Mouse (Mus musculus) liver, embryonic 16.5 days (tissue): ENCODE measurements around the gene Mrps16. TPM values are rescaled to one million over a fixed set of nuclear protein-coding genes. Genes with fewer than 3 reads are reported as not detected.
A peak's percentile ranks its signal among the peaks of the same experiment; 100 is the strongest.

Source experiments
- ATAC-seq: fragments of 200-750 bp; cut with Nextera tagmentation; 2 replicates; pipeline ENCODE4 v1.8.0; 2017; ENCODE audit warnings: low read depth, mild to moderate bottlenecking, moderate number of reproducible peaks, moderate library complexity
- H3K27ac ChIP-seq: fragments of 300-500 bp; sonication (generic); 2 replicates; pipeline ENCODE4 v1.5.1; 2014; ENCODE audit warnings: mild to moderate bottlenecking, low read length
- H3K27me3 ChIP-seq: fragments of 300-500 bp; sonication (generic); 2 replicates; pipeline ENCODE4 v1.6.1; 2014; ENCODE audit warnings: low read depth, low read length, mixed read lengths; ENCODE audit not compliant: control insufficient read depth, insufficient read depth
- H3K36me3 ChIP-seq: fragments of 300-500 bp; sonication (generic); 2 replicates; pipeline ENCODE4 v1.6.1; 2014; ENCODE audit warnings: mild to moderate bottlenecking; ENCODE audit not compliant: control insufficient read depth, insufficient read depth
- H3K4me1 ChIP-seq: fragments of 300-500 bp; sonication (generic); 2 replicates; pipeline ENCODE4 v1.6.1; 2014; ENCODE audit warnings: low read depth, low read length, mixed read lengths; ENCODE audit not compliant: control insufficient read depth
- H3K4me2 ChIP-seq: fragments of 300-500 bp; sonication (generic); 2 replicates; pipeline ENCODE4 v1.6.1; 2014; ENCODE audit warnings: low read depth, low read length, mixed read lengths
- H3K4me3 ChIP-seq: fragments of 300-500 bp; sonication (generic); 2 replicates; pipeline ENCODE4 v1.5.1; 2014; ENCODE audit warnings: low read depth, mild to moderate bottlenecking, low read length
- H3K9ac ChIP-seq: fragments of 300-500 bp; sonication (generic); 2 replicates; pipeline ENCODE4 v1.6.1; 2014; ENCODE audit warnings: low read depth, low read length
- H3K9me3 ChIP-seq: fragments of 300-500 bp; sonication (generic); replicated peaks from 2 replicates; pipeline ENCODE4 v1.6.1; 2016; ENCODE audit warnings: low read length; ENCODE audit not compliant: control insufficient read depth
- WGBS: fragments of 180-500 bp; shearing (Covaris S2); extraction: QIAGEN DNeasy Blood & Tissue Kit; methylation state at CpG from one replicate; pipeline ENCODE4 v1.1.7; 2014; ENCODE audit not compliant: insufficient replicate concordance; 5-methylcytosine and 5-hydroxymethylcytosine counted together
- polyA plus RNA-seq: library from polyadenylated mRNA; unstranded; fragments of >200 nt; fragmentation: Nextera tagmentation; extraction: Ambion mirVana; gene quantifications from 2 replicates; pipeline ENCODE4 v1.2.1, GENCODE M21; 2015

Mrps16 gene
- polyA plus RNA-seq, 1 experiment from 2014 or later = 40.4 TPM

DNA sequence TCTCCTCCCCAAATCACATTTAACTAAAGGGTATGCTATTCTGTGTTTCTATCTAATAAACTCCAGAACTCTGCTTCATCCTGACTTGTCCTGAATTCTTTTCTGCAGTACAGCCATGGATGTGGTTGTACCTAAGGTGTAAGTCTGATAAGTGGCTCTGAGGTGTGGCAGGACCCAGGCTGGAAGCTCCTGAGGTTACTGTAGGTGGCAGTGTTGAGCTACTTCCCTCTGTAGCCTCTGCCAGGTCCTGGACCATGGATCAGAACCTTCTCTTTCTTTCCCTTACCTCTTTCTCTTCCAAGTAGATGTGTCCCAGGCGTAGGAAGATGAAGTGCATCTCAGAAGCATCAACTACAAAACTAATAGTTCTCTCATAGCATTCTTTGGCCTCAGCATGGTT lies 6.6 kb upstream of the Mrps16 start:
- Histone ChIP-seq H3K9ac (no peak overlapping the region), H3K36me3 (no peaks in the 10 kb centered on the region), H3K4me1 (no peaks in the 10 kb centered on the region), H3K4me3 (no peak overlapping the region), H3K27ac (no peak overlapping the region), H3K9me3 (no peaks in the 10 kb centered on the region), H3K27me3 (no peaks in the 10 kb centered on the region), H3K4me2 (no peak overlapping the region)
- 15% methylated on average over 1 of the region's 1 CpGs for WGBS
- ATAC-seq = peak; percentile 41; the same call in 1 of the 2 replicates

DNA sequence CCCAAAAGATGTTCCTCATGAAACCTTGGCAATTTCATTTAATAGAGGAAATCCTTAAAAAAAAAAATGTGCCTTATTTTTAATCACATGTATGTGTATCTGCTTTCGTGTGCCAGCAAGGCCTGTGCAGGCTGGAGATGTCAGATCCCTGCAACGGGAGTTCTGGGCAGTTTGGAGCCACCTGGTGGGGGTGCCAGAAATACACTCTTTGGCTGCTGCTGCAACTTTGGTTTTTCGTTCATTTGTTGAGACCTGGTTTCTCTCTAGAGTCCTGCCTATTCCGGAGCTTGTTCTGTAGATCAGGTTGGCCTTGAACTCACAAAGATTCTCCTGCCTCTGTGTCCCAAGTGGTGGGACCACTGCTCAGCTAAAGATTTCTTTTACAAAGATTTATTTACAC lies 5.4 kb upstream of the Mrps16 start:
- 40% methylated on average over 4 of the region's 4 CpGs for WGBS
- Histone ChIP-seq H3K9me3 (no peaks in the 10 kb centered on the region), H3K4me1 (peaks cover 3% of the 10 kb centered on the region), H3K27me3 (no peaks in the 10 kb centered on the region), H3K4me2 (no peak overlapping the region), H3K4me3 (no peak overlapping the region), H3K36me3 (no peaks in the 10 kb centered on the region), H3K27ac (no peak overlapping the region), H3K9ac (no peak overlapping the region)
- no peak for ATAC-seq

DNA sequence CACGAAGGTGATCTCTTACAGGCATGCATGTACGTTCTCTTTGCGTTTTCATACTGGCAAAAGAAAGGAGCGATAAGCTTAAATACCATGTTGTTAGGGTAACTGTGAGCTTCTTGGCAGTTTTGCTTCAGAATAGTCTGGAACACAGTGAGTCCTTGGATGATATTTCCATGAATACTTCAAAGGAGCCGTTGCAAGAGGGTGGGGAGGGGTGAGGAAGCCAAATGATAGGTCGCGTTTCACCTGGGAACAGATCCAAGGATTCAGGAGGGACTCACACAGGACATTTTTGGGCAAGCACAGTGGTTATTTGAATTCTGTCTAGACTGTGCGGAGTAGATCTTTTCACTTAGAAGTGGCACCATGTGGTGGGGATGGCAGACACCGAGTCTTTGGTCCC lies 3.8 kb upstream of the Mrps16 start:
- no peak overlapping the region for H3K4me3 ChIP-seq
- H3K9ac ChIP-seq = no peak overlapping the region
- no peak overlapping the region for H3K4me2 ChIP-seq
- no peak overlapping the region for H3K27ac ChIP-seq
- no peak for ATAC-seq
- H3K4me1 ChIP-seq = peaks cover 5% of the 10 kb centered on the region
- 77% methylated on average over 9 of the region's 9 CpGs for WGBS
- no peaks in the 10 kb centered on the region for H3K9me3 ChIP-seq
- H3K36me3 ChIP-seq = no peaks in the 10 kb centered on the region
- no peaks in the 10 kb centered on the region for H3K27me3 ChIP-seq

DNA sequence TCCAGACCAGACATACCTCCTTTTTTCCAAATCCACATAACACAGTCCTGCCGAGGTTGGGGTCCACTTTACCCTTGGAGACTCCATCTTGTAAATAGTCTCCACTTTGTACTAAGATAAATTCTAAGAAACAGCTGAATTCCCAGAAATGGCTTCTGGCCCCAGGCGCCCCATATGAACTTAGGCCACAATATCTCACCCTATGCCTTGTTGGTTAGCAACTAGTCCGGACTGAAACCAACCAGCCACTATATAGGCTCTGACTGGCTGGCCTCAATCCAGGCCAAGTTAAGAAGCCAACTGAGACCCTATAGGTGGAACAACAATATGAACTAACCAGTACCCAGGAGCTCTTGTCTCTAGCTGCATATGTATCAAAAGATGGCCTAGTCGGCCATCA lies 1.1 kb downstream of the Mrps16 start:
- H3K9ac ChIP-seq = no peak overlapping the region
- ATAC-seq = no peak
- no peaks in the 10 kb centered on the region for H3K36me3 ChIP-seq
- no peak overlapping the region for H3K27ac ChIP-seq
- H3K9me3 ChIP-seq = no peaks in the 10 kb centered on the region
- WGBS = 46% methylated on average over 3 of the region's 4 CpGs
- peaks cover 17% of the 10 kb centered on the region for H3K4me1 ChIP-seq
- no peak overlapping the region for H3K4me3 ChIP-seq
- H3K27me3 ChIP-seq = no peaks in the 10 kb centered on the region
- H3K4me2 ChIP-seq = peak overlapping the region; percentile 11; the same call in 1 of the 2 replicates

DNA sequence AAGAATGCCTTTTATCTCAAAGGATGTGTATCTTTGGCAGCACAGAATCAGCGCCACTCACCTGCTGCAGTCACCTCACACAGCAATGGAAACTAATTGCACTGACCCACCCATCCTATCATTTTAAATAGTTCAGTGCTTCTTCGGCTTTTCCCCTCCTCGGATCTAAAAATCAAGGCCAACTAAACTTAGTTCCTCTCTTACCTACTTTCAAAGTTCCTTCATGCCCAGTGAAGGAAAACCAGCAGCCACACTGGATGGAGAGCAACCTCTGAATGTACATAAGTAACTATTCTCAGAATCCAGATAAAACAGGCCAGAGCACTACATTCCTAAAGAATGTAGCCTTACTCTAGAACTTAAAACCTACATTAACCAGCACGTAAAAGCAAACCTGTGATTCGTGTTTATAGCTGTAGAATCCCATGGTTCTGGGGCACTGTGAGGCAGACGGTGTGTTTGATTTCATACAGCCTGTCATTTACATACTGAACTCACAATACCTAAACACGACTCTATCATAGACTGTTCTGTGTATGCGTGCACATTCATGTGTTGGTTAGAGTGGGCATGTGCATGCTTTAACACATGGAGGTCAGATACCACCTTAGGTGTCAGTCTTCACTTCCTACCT lies 3.9 kb downstream of the Mrps16 start:
- Histone ChIP-seq H3K27me3 (no peaks in the 10 kb centered on the region), H3K9ac (peak overlapping the region; percentile 83), H3K27ac (peak overlapping the region; percentile 65; the same call in 1 of the 2 replicates), H3K4me2 (peak overlapping the region; percentile 81), H3K4me1 (peaks cover 31% of the 10 kb centered on the region), H3K4me3 (peak overlapping the region; percentile 82), H3K9me3 (no peaks in the 10 kb centered on the region), H3K36me3 (peaks cover 4% of the 10 kb centered on the region)
- ATAC-seq = no peak
- 70% methylated on average over 8 of the region's 8 CpGs for WGBS

DNA sequence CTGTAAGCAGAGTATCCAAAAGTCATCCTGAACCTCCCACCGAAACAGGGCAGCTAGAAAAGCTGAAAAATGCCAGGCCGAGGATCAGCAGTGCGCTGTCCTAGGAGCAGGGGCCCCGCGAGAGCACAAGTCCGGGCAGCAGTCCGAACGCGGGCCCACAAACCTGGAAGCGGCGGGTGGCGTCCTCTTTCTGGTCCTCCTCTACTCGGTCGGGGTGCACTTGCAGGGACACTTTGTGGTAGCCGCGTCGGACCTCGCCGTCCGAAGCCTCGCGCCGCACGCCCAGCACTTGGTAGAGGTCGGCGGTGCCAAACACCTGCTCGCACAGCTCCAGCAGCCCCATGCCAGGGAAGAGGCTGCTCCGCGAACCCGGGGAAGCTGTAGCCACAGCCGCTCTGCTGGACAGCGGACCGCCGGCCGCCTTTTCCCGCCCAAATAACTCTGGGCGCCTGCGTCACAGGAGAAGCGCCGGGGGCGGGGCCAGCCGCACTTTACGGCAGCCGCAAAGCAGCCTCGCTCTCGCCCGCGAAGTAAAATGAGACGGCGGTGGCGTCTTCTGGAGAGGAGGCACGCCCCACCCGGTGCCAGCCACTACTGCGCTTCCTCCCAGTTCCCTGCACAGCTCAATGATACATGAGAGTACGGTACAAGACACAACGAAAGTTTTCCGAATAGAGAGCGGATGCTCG lies 4.8 kb downstream of the Mrps16 start, which contains the start of gene Dnajc9:
Dnajc9 (minus strand) TSS at position 470 of the 689 bp plus-strand sequence.
- peak within 1 kb of the TSS; percentile 81 for H3K4me2 ChIP-seq
- peak within 1 kb of the TSS; percentile 77 for H3K27ac ChIP-seq
- H3K4me1 ChIP-seq = peaks cover 27% of the 10 kb centered on the region
- peak within 1 kb of the TSS; percentile 82 for H3K4me3 ChIP-seq
- peak within 1 kb of the TSS; percentile 83 for H3K9ac ChIP-seq
- peak; percentile 59 for ATAC-seq
- H3K27me3 ChIP-seq = no peaks in the 10 kb centered on the region
- H3K9me3 ChIP-seq = no peaks in the 10 kb centered on the region
- H3K36me3 ChIP-seq = peaks cover 4% of the 10 kb centered on the region
- WGBS = under 1% methylated on average over 59 of the region's 59 CpGs

DNA sequence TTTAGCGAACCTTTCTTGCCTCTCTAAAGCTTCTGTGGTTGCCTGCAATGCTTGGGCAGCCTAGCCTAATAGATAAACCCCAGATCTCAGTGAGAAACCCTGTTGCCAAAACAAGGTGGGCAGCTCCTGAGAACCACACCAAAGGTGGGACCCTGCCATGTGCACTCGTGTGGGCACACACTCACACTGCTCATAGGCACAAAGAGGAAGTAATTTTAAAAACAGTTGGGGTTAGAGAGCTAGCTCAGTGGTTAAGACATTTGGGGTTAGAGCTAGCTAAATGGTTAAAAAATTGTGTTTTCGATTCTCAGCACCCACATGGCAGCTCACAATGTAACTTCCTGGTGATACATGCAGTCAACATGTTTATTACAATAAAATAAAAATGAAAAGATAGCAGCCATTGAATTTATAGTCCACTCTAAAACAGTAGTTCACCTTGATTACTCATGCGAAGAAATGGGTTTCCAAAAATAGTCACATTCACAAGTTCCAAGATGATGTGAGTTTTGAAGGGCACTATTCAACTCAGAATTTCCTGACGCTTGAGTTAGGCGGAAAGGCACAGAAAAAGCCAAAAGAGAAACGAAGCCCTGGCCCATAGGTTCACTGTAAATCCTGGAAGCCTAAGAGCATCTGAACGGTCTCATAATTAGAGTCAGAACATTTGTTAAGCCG lies 13.5 kb downstream of the Mrps16 start:
- no peaks in the 10 kb centered on the region for H3K27me3 ChIP-seq
- ATAC-seq = no peak
- H3K4me2 ChIP-seq = no peak overlapping the region
- H3K4me1 ChIP-seq = peaks cover 6% of the 10 kb centered on the region; the same call in 1 of the 2 replicates
- peaks cover 5% of the 10 kb centered on the region; the same call in 1 of the 2 replicates for H3K36me3 ChIP-seq
- H3K9ac ChIP-seq = no peak overlapping the region
- WGBS = 66% methylated on average over 9 of the region's 9 CpGs
- no peaks in the 10 kb centered on the region for H3K9me3 ChIP-seq
- H3K4me3 ChIP-seq = no peak overlapping the region
- no peak overlapping the region for H3K27ac ChIP-seq

DNA sequence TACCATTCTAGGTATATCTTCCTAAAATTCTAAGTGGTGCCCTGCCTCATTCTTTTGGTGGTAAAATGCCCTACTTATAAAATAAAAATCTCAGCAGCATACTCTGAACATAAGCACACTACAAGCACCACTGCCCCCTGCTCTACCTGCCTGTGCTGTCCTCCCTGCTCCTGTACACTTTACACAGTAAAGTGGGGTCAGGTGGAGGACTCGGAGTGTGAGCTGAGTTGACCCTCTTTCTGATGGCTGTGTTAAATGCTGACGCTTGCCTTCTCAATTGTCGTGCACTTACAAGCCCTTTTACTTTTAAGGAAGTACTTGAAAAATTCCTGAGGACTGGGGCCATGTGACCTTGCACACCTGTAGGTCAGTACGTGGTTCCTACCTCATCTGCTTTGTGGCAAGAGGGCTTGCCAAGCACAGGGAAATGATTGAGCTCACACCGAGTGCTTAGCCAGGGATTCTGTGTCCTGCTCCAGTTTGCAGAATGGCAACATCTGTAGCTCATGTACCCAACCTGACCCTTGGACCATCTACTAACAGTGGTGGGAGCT lies 14.3 kb downstream of the Mrps16 start:
- Histone ChIP-seq H3K9ac (no peak overlapping the region), H3K4me2 (no peak overlapping the region), H3K27me3 (no peaks in the 10 kb centered on the region), H3K4me3 (no peak overlapping the region), H3K9me3 (no peaks in the 10 kb centered on the region), H3K4me1 (peaks cover 6% of the 10 kb centered on the region; the same call in 1 of the 2 replicates), H3K27ac (no peak overlapping the region), H3K36me3 (peaks cover 5% of the 10 kb centered on the region; the same call in 1 of the 2 replicates)
- ATAC-seq = no peak
- WGBS = 61% methylated on average over 5 of the region's 5 CpGs
